Mouse (Mus musculus) embryo, embryonic 11.5 days (tissue): Measurements from ENCODE around the gene Tsen54.
"Not testable (repeated sequence)": the region's sequence is repeated elsewhere in the genome, so short reads cannot be mapped to it uniquely, and the experiment has no call there.

ENCODE experiments used
- DNase-seq: peaks from one replicate; pipeline ENCODE4 v3.0.0-alpha.2; 2012; ENCODE audit warnings: low read depth, low spot score

Gene Tsen54

DNA sequence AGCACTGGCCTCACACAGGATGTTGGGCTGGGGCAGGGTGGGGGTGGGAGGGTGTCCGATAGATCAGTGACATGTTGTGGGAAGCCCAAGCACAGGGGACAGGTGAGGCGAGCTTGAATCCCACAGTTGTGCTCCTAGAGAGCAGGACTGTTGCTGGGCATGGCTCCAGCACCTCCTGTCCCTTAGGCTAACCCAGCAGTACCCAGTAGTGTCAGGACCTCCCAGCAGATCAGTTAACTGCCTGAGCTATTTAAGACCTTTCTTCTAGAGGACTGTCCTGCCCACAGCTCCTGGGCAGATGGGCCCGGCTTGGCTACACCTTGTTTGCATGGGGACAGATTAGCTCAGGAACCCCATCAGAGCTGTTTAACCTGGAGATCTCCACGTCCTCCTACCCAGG is 14.5 kb downstream of the Tsen54 start:
- DNase-seq, result no peak

DNA sequence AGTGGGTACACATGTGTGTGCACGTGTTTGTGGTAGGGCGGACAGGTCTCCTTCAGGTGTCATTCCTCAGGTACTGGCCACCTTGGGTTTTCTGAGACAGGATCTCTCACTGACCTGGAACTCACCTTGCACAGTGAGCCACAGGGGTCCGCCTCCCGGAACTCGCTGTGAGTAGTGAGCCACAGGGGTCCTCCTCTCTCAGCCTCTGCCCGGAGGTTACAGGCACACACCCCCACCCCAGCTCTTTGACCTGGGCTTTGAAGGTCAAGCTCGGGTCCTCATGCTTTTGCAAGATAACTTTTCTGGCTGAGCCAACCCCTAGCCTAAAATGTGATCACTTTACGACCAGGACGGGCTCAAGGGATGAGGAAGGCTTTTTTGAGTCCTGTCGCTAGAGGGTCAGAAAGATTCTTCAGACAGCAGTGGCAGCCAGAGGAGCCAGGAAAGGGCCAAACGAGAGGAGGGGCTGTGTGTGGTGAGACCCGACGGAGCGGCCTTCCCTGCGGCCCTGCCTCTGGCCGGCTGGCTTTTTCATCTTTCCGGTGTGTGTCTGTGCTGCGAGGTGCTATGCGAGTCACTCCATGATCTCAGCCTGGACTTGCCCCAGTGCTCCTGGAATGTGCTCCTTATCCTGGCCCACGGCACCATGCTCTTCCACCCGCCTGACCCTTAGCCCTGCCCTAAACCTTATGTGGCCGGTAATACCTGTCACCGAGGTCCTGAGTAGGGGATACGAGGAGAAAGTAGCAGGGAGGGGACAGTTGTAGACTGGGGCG is 16.2 kb downstream of the Tsen54 start:
- DNase-seq, result no peak

DNA sequence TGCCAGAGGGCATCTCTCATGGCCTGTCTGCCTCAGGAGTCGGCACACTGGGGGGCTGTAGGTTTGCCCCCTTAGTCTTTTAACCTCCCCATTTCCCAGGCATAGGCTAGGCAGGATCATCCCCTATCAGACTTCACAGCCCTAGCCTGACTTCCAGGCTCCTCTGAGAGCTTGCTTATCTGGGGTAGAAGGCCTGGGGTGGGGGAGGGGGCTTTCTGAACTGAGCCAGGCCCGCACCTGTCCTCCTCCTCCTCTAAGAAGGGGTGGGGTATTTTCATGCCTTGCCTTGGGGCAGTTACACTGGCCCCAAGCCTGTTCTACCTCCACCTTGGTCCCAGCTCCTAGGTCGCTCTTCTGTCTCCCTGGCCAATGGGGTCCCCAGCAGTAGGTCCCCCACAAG is 17.0 kb downstream of the Tsen54 start:
- no peak for DNase-seq

- no peak for DNase-seq
These were observed 17.5 kb downstream of the Tsen54 start for GRCm38 (mm10) chr11:115832064-115832463.

GRCm38 (mm10) chr11:115832523-115832922 is 18.0 kb downstream of the Tsen54 start:
- no peak for DNase-seq

DNA sequence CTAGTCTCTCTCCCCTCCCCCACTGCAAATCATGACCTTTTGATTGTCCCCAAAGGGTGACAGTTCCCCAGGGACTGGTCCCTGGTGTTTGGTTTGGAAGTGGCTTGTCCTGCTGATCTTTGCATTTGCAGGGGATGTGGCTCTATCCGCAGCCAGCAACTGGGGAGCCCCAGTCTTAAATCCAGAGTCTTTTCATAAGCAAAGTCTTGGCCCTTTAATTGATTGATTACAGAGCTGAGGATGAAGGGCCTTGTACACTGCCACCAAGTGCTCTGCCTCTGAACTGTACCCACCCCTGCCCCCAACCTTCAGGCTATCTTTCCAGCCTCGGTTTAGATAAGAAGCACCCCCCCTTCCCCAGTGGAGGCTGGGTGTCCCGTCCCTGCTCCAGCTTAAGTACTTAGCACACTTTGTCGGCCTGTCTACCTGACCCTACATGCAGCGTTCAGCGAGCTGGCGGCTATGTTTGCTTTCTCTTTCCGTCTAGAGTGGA is 18.5 kb downstream of the Tsen54 start:
- DNase-seq, result no peak

GRCm38 (mm10) chr11:115834033-115834432 is 19.5 kb downstream of the Tsen54 start:
- no peak for DNase-seq

DNA sequence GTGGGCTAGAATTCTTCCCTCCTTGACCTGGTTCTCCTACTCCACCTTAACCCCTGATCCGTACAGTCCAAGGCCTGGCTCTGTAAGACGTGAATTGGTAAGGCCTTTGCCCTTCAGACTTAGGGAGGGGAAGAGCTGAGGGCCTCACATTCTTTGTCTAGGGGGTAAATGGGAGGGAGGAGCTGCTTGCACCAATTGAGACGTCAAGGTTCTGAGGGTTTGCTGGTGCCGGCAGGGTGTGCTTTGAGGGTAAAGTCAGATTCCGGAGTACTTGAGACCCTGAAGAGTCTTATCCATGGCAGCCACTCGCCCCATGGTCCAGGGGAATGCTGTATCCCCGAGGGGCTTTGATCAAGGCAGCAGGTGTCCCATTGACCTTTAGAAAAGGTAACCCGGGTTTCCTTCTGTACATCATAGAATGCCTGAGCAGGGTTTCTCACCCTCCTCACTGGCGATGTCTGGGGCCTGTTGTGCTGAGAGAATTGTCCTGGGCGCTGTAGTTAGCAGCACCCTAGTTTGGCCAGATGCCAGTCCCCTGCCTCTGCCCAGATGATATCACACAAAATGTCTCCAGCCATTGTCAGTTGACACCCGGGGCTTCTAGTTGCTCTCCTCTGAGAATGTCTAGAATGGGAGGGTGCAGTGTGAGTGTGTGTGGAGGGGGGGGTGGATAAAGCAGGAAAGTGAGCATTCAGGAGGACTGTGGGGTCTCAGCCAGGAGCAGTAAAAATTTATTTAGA is 22.3 kb downstream of the Tsen54 start:
- DNase-seq, result no peak

DNA sequence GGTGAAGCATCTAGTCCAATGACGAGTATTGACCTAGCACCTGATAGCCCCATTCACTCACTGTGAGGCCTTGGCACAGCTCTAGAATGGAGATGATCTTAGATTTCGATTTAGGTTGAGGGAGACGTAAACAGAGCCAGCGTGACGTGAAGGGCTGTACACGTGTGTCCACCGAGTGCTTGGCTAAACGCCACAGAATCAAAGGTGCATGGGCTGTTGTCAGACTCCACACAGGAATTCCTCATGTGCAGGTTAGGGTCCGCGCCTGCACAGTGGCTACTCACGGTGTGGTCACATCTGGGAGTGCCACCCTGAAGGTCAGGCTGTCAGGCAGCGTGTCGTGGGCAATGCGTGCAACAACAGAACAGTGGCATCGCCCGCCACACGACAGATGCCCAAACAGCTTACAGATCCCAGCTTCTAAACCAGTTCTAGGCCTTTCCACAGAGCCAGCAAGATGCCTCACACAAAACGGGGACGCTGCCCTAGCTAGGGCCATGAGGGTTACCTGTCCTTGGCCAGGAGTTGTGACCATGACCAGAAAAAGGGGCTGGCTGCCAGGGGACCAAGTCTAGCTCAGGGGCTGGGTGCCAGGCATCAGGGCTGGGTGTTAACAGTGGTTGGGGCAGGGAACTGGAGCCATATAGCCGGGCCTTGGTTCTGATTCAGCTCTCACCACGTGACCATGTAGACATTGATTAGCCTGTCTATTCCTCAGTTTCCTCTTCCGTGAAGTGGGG is 23.3 kb downstream of the Tsen54 start:
- DNase-seq, result no peak

DNA sequence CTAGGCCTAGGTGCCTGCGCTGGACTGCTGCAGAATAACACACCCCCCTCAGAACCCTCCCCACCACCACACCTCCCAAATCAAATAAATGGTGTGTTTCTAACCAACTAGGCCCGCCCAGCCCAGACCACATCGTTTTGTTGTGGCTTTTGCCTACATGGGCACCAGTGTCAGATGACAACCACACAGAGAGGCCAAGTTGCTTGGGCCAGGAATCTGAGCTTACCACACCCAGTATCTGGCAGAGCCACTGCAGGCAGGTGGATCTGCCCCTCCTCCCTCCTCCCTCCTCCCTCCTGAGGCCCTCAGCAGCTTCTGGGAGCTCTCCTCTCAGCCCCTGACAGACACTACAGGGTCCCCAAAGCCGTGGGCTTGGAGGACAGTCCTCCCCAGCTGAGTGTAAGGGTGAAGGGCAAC is 24.4 kb downstream of the Tsen54 start:
- DNase-seq, result no peak

- no peak for DNase-seq
These were observed 25.2 kb downstream of the Tsen54 start for GRCm38 (mm10) chr11:115839732-115840131.

DNA sequence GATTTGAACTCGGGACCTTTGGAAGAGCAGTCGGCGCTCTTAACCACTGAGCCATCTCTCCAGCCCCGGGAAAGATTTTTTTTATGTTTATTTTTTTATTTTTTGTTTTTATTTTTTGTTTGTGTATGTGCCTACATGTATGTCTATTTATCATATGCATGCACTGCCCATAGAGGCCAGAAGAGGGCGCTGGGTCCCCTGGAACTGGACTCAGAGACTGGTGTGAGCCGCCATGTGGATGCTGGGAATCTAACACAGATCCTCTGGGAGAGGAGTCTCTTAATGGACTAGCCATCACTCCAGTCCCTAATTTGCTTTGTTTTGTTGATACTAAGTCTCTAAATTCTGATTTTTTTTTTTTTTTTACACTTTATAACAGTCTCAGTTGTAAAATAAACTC is 26.5 kb downstream of the Tsen54 start:
- DNase-seq, result no peak

DNA sequence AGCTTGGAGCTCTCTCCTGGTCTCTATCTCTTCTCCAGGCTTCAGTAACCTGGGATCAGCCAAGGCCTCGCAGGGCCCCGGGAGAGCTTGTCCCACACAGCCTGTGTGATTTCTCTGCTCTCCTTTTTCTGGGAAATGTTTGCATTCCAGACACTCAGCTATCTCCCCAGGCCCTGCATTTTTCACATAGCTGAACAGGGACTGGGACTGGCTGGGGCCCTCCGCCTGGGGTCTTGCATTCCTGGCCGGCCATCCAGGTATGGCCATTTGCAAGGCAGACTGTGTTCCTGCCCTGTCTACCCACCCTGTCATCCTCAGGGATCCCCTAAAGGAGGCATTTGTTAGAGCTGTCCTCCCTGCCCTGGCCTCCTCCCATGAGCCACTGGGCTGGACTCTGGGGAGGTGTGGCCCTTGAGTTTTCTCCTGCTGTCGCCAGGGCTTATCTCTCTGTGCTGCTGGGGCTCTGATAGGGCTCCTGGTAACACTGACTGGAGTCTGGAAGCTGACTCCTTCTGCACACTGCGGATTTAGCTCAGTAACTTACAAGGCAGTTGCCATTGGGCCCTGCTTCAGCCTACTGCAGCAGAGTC is 27.5 kb downstream of the Tsen54 start:
- no peak for DNase-seq

- no peak for DNase-seq
These were observed 28.8 kb downstream of the Tsen54 start for GRCm38 (mm10) chr11:115843141-115843890.

GRCm38 (mm10) chr11:115843891-115844239 is 29.3 kb downstream of the Tsen54 start:
- DNase-seq, result no peak

GRCm38 (mm10) chr11:115844240-115844639 is 29.7 kb downstream of the Tsen54 start:
- DNase-seq, result no peak

- no peak for DNase-seq
These were observed 31.3 kb downstream of the Tsen54 start for GRCm38 (mm10) chr11:115845819-115846218.

GRCm38 (mm10) chr11:115854674-115855073 is 40.1 kb downstream of the Tsen54 start:
- DNase-seq, result no peak

- DNase-seq, result not testable (repeated sequence)
These were observed 42.6 kb downstream of the Tsen54 start for GRCm38 (mm10) chr11:115857146-115857545.

- DNase-seq, result no peak
These were observed 43.4 kb downstream of the Tsen54 start for GRCm38 (mm10) chr11:115857936-115858335.

GRCm38 (mm10) chr11:115858354-115858753 is 43.8 kb downstream of the Tsen54 start, which contains the start of gene Myo15b:
Myo15b (plus strand) TSS chr11:115858406.
- DNase-seq, result no peak
